Mouse (Mus musculus) myocyte (in vitro differentiated cells): Measurements from ENCODE around the gene Eda.

Source experiments
- MAX ChIP-seq: IDR thresholded peaks from one replicate; pipeline ENCODE4 v1.6.1; 2011; ENCODE audit warnings: low read depth, mild to moderate bottlenecking, control low read depth
- POLR2AphosphoS2 ChIP-seq: IDR thresholded peaks from one replicate; pipeline ENCODE4 v1.6.1; 2011; ENCODE audit warnings: low read depth, control low read depth; ENCODE audit not compliant: insufficient read length
- USF1 ChIP-seq: IDR thresholded peaks from one replicate; pipeline ENCODE4 v1.6.1; 2011; ENCODE audit warnings: low read depth, mild to moderate bottlenecking, control low read depth, moderate library complexity

GRCm38 (mm10) chrX:100392304-100392703 is 416.9 kb downstream of the Eda start:
- TF ChIP-seq MAX (no peak), USF1 (no peak), POLR2AphosphoS2 (no peak)
